Comparison of ENCODE assay signal across 9 mouse cellular contexts in genomic region chr16:90916040-90916481, GRCm38 (mm10). TPM values are rescaled to one million over a fixed set of nuclear protein-coding genes. Genes with fewer than 3 reads are reported as not detected.
DNase-seq lines count a peak whose midpoint lies in the region; ATAC-seq and TF ChIP-seq lines count a peak whose summit lies in the region.
"Had no signal": no experiment of that assay in that cellular context is flagged by ENCODE, and none has a peak within 500 bp of the region (broad histone marks: within the 10 kb centered on the region; RNA-seq: fewer than 3 reads in every experiment).

No protein-coding gene starts in this region.

- H3K9ac ChIP-seq in kidney, postnatal 0 days (ENCODE audit: low read depth, low read length): peak overlapping the region; percentile 3; the same call in 1 of the 2 replicates
- H3K9ac ChIP-seq in hindbrain, embryonic 16.5 days (ENCODE audit: low read depth, low read length): no peak overlapping the region

- peak; percentile 74 for ATAC-seq in kidney, postnatal 0 days (replicated peaks; ENCODE audit: low FRiP score, low read depth)
- no peak for ATAC-seq in hindbrain, embryonic 16.5 days

- H3K4me2 ChIP-seq in kidney, postnatal 0 days (ENCODE audit: low read length): peak overlapping the region; percentile 45
- no peak overlapping the region for H3K4me2 ChIP-seq in hindbrain, embryonic 16.5 days (ENCODE audit: low read length)

- H3K27me3 ChIP-seq in heart, embryonic 10.5 days (ENCODE audit: insufficient read depth, poor library complexity, severe bottlenecking): peaks cover 27% of the 10 kb centered on the region
- H3K27me3 ChIP-seq in kidney, postnatal 0 days (ENCODE audit: insufficient read depth, low read length): no peaks in the 10 kb centered on the region
- H3K27me3 ChIP-seq in cerebellum, adult 2 months (ENCODE audit: control insufficient read depth, insufficient read depth, low read length): no peaks in the 10 kb centered on the region
- no peaks in the 10 kb centered on the region for H3K27me3 ChIP-seq in hindbrain, embryonic 16.5 days (replicated peaks; ENCODE audit: control insufficient read depth, insufficient read depth, low read length)

- H3K4me3 ChIP-seq in heart, embryonic 10.5 days: no peak overlapping the region
- no peak overlapping the region for H3K4me3 ChIP-seq in kidney, postnatal 0 days (replicated peaks; ENCODE audit: low read depth, low read length)
- H3K4me3 ChIP-seq in cerebellum, adult 2 months (replicated peaks; ENCODE audit: insufficient read depth, low read depth, low read length): no peak overlapping the region
- H3K4me3 ChIP-seq in hindbrain, embryonic 16.5 days (ENCODE audit: low read length): no peak overlapping the region
- H3K4me3 ChIP-seq in left cerebral cortex, adult 2 months: no peak overlapping the region

- DNase-seq in 3T3-L1 (ENCODE audit: low read depth, low spot score): peak; percentile 47
- DNase-seq in adrenal gland, adult 2 months: peak; percentile 84
- DNase-seq in heart, embryonic 10.5 days (ENCODE audit: low spot score): no peak
- peak; percentile 78 for DNase-seq in kidney, postnatal 0 days (ENCODE audit: low spot score)
- DNase-seq in cerebellum, postnatal 10 days: no peak
- DNase-seq in cerebellum, adult 2 months: no peak
- no peak for DNase-seq in left cerebral cortex, adult 2 months (ENCODE audit: extremely low spot score in 1 of 2, low spot score in 2 of 2)
- DNase-seq: gastrocnemius, postnatal 36 days had no signal

- H3K27ac ChIP-seq in heart, embryonic 10.5 days: peak overlapping the region; percentile 47
- H3K27ac ChIP-seq in kidney, postnatal 0 days: peak overlapping the region; percentile 48; the same call in 1 of the 2 replicates
- H3K27ac ChIP-seq in cerebellum, adult 2 months (ENCODE audit: insufficient read depth, low read length): no peak overlapping the region
- H3K27ac ChIP-seq in hindbrain, embryonic 16.5 days (ENCODE audit: low read depth, low read length): no peak overlapping the region
- H3K27ac ChIP-seq in left cerebral cortex, adult 2 months: no peak overlapping the region

- peaks cover 3% of the 10 kb centered on the region; the same call in 1 of the 2 replicates for H3K9me3 ChIP-seq in heart, embryonic 10.5 days
- H3K9me3 ChIP-seq in kidney, postnatal 0 days (replicated peaks; ENCODE audit: low read length): no peaks in the 10 kb centered on the region
- H3K9me3 ChIP-seq in hindbrain, embryonic 16.5 days (ENCODE audit: control insufficient read depth, low read length): no peaks in the 10 kb centered on the region

- H3K4me1 ChIP-seq in heart, embryonic 10.5 days: peaks cover 13% of the 10 kb centered on the region
- H3K4me1 ChIP-seq in kidney, postnatal 0 days (replicated peaks; ENCODE audit: insufficient read depth, low read length): 0 out of 2 replicates have a peak, but pooled peaks cover 4% of the 10 kb centered on the region
- peaks cover 3% of the 10 kb centered on the region; the same call in 1 of the 2 replicates for H3K4me1 ChIP-seq in cerebellum, adult 2 months (ENCODE audit: control insufficient read depth, insufficient read depth, low read length)
- no peaks in the 10 kb centered on the region for H3K4me1 ChIP-seq in hindbrain, embryonic 16.5 days (ENCODE audit: control insufficient read depth, insufficient read depth, low read depth, low read length)

- H3K36me3 ChIP-seq in heart, embryonic 10.5 days: no peaks in the 10 kb centered on the region
- no peaks in the 10 kb centered on the region for H3K36me3 ChIP-seq in kidney, postnatal 0 days (ENCODE audit: insufficient read depth, low read length)
- H3K36me3 ChIP-seq in hindbrain, embryonic 16.5 days (ENCODE audit: control insufficient read depth, insufficient read depth, low read length): no peaks in the 10 kb centered on the region

- no peak for TF ChIP-seq POLR2A in cerebellum, adult 2 months (IDR thresholded peaks at IDR 0.05; ENCODE audit: borderline replicate concordance, insufficient read depth, low read length)

- TF ChIP-seq CTCF in kidney, postnatal 0 days (IDR thresholded peaks at IDR 0.05; ENCODE audit: low read depth): no peak
- TF ChIP-seq CTCF in cerebellum, adult 2 months (IDR thresholded peaks at IDR 0.05; ENCODE audit: borderline replicate concordance, insufficient read depth, low read depth, low read length): no peak
- no peak for TF ChIP-seq CTCF in left cerebral cortex, adult 2 months (IDR thresholded peaks at IDR 0.05)

- intact Hi-C loops in left cerebral cortex, adult 2 months (cut with DNase I): no loop called here

- WGBS in heart, embryonic 10.5 days: 32% methylated on average over 12 of the region's 12 CpGs
- 12% methylated on average over 12 of the region's 12 CpGs for WGBS in kidney, postnatal 0 days
- WGBS in cerebellum, adult 2 months: 35% methylated on average over 12 of the region's 12 CpGs
- 45% methylated on average over 12 of the region's 12 CpGs for WGBS in hindbrain, embryonic 16.5 days

RNA-seq across cellular contexts. Expression of gene Cfap298, which starts 18.9 kb away (rescaled TPM):
- 10 to 100 TPM; 28.8 to 34.2 TPM for total RNA-seq in adrenal gland, adult 2 months (2021)
- polyA plus RNA-seq in adrenal gland, adult 2 months (2012; rRNA removed): 70.4 and 77.5 TPM in 2 replicates
- polyA plus RNA-seq in heart, embryonic 10.5 days (2016; fragmentation: Nextera tagmentation; extraction: Ambion mirVana): 53.1 TPM in 2 replicates
- 43.7 and 48.1 TPM in 2 replicates for polyA plus RNA-seq in kidney, postnatal 0 days (2015; fragmentation: Nextera tagmentation; extraction: Ambion mirVana)
- 27.7 and 32.7 TPM in 2 replicates for polyA plus RNA-seq in cerebellum, adult 2 months (2012; rRNA removed)
- polyA plus RNA-seq in hindbrain, embryonic 16.5 days (2015; fragmentation: Nextera tagmentation; extraction: Ambion mirVana): 54.4 and 61.1 TPM in 2 replicates
- 10 to 100 TPM; 40.6 to 42.1 TPM for total RNA-seq in left cerebral cortex, adult 2 months (2021)

Comparison
In these comparisons a context has a peak if more than half of its experiments do, and no peak if none do; other contexts are left out.
1. DNase-seq: peak in 3T3-L1 (single experiment), adrenal gland, adult 2 months (single experiment) and kidney, postnatal 0 days (single experiment); none in heart, embryonic 10.5 days (single experiment), cerebellum, postnatal 10 days (0 of 2), cerebellum, adult 2 months (0 of 2) and left cerebral cortex, adult 2 months (0 of 2).
2. H3K27ac ChIP-seq: peak in heart, embryonic 10.5 days (single experiment) and kidney, postnatal 0 days (single experiment); none in cerebellum, adult 2 months (single experiment), hindbrain, embryonic 16.5 days (single experiment) and left cerebral cortex, adult 2 months (single experiment).